Mouse (Mus musculus) liver, adult 2 months (tissue): Measurements from ENCODE around the gene Spaca4.

ENCODE experiments used
- CTCF ChIP-seq: fragments of 200-500 bp; IDR thresholded peaks from 2 replicates; pipeline ENCODE4 v1.5.1; 2011; ENCODE audit warnings: low read depth, low read length, control low read depth
- POLR2A ChIP-seq: fragments of 200-500 bp; IDR thresholded peaks from 2 replicates; pipeline ENCODE4 v1.6.1; 2011; ENCODE audit warnings: low read length, control low read depth; ENCODE audit not compliant: insufficient read depth; ENCODE audit errors: extremely low read depth

GRCm38 (mm10) chr7:45739162-45739763 is 13.7 kb upstream of the Spaca4 start:
- TF ChIP-seq CTCF (peak; percentile 78), POLR2A (no peak)
